Mouse (Mus musculus): ENCODE data around the gene C1ql4. TPM values are rescaled to one million over a fixed set of nuclear protein-coding genes. Genes with fewer than 3 reads are reported as not detected.

C1ql4 gene
- polyA plus RNA-seq, 1 experiment = 0.08 TPM

GRCm38 (mm10) chr15:99088292-99088691 lies 675 bp upstream of the C1ql4 start:
- TF ChIP-seq POLR2A (IDR thresholded peaks at IDR 0.05; ENCODE audit: control insufficient read depth, extremely low read depth, insufficient read depth, low read length, poor library complexity) (no peak), CTCF (IDR thresholded peaks at IDR 0.05; ENCODE audit: borderline replicate concordance, control insufficient read depth, extremely low read depth, insufficient read depth, low read length, poor library complexity) (peak; percentile 91)
- Histone ChIP-seq H3K4me1 (replicated peaks; ENCODE audit: control insufficient read depth, insufficient read depth, low read length) (no peaks in the 10 kb centered on the region), H3K27me3 (ENCODE audit: control insufficient read depth, insufficient read depth, low read length) (peaks cover 14% of the 10 kb centered on the region; the same call in 1 of the 2 replicates), H3K4me3 (ENCODE audit: control insufficient read depth, insufficient read depth, low read length) (no peak overlapping the region), H3K27ac (ENCODE audit: control insufficient read depth, insufficient read depth, low read length) (no peak overlapping the region), H3K36me3 (ENCODE audit: control insufficient read depth, insufficient read depth, low read length) (no peaks in the 10 kb centered on the region)
- DNase-seq = peak; percentile 81
- under 1% methylated on average over 27 of the region's 27 CpGs for WGBS

GRCm38 (mm10) chr15:99085997-99086396 lies 1.6 kb downstream of the C1ql4 start:
- H3K4me3 ChIP-seq (ENCODE audit: control insufficient read depth, insufficient read depth, low read length) = no peak overlapping the region
- no peak for TF ChIP-seq POLR2A (IDR thresholded peaks at IDR 0.05; ENCODE audit: control insufficient read depth, extremely low read depth, insufficient read depth, low read length, poor library complexity)
- no peak for TF ChIP-seq CTCF (IDR thresholded peaks at IDR 0.05; ENCODE audit: borderline replicate concordance, control insufficient read depth, extremely low read depth, insufficient read depth, low read length, poor library complexity)
- 95% methylated on average over 4 of the region's 4 CpGs for WGBS
- peaks cover 8% of the 10 kb centered on the region; the same call in 1 of the 2 replicates for H3K27me3 ChIP-seq (ENCODE audit: control insufficient read depth, insufficient read depth, low read length)
- no peak overlapping the region for H3K27ac ChIP-seq (ENCODE audit: control insufficient read depth, insufficient read depth, low read length)
- DNase-seq = no peak
- peaks cover 9% of the 10 kb centered on the region; the same call in 1 of the 2 replicates for H3K36me3 ChIP-seq (ENCODE audit: control insufficient read depth, insufficient read depth, low read length)
- no peaks in the 10 kb centered on the region for H3K4me1 ChIP-seq (replicated peaks; ENCODE audit: control insufficient read depth, insufficient read depth, low read length)

DNA sequence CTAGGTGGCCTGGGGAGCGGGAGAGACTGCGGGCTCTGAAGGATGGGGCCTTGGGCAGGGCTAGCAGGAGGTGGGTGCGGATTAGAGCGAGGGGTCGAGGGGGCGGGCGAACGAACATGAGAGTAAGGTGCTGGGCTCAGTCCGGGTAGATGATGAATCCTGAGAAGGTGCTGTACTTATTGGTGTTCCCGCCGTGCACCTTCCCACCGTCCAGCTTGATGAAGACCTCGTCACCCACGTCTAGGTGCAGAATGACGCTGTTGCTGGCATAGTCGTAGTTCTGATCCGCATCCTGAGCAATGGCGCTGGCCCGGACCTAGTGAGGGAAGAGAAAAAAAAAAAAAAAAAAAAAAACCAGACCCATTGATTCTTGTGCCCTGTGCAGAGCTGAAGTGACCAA lies 3.0 kb downstream of the C1ql4 start:
- H3K27ac ChIP-seq (ENCODE audit: control insufficient read depth, insufficient read depth, low read length) = no peak overlapping the region
- DNase-seq = no peak
- WGBS = 57% methylated on average over 19 of the region's 19 CpGs
- peaks cover 9% of the 10 kb centered on the region; the same call in 1 of the 2 replicates for H3K36me3 ChIP-seq (ENCODE audit: control insufficient read depth, insufficient read depth, low read length)
- H3K27me3 ChIP-seq (ENCODE audit: control insufficient read depth, insufficient read depth, low read length) = peaks cover 8% of the 10 kb centered on the region; the same call in 1 of the 2 replicates
- no peak for TF ChIP-seq POLR2A (IDR thresholded peaks at IDR 0.05; ENCODE audit: control insufficient read depth, extremely low read depth, insufficient read depth, low read length, poor library complexity)
- no peak for TF ChIP-seq CTCF (IDR thresholded peaks at IDR 0.05; ENCODE audit: borderline replicate concordance, control insufficient read depth, extremely low read depth, insufficient read depth, low read length, poor library complexity)
- H3K4me3 ChIP-seq (ENCODE audit: control insufficient read depth, insufficient read depth, low read length) = no peak overlapping the region
- H3K4me1 ChIP-seq (replicated peaks; ENCODE audit: control insufficient read depth, insufficient read depth, low read length) = no peaks in the 10 kb centered on the region

- TF ChIP-seq CTCF (IDR thresholded peaks at IDR 0.05; ENCODE audit: borderline replicate concordance, control insufficient read depth, extremely low read depth, insufficient read depth, low read length, poor library complexity) = no peak
- TF ChIP-seq POLR2A (IDR thresholded peaks at IDR 0.05; ENCODE audit: control insufficient read depth, extremely low read depth, insufficient read depth, low read length, poor library complexity) = no peak
- H3K27ac ChIP-seq (ENCODE audit: control insufficient read depth, insufficient read depth, low read length) = no peak overlapping the region
- no peak for DNase-seq
- peaks cover 9% of the 10 kb centered on the region; the same call in 1 of the 2 replicates for H3K36me3 ChIP-seq (ENCODE audit: control insufficient read depth, insufficient read depth, low read length)
- 24% methylated on average over 11 of the region's 11 CpGs for WGBS
- H3K4me3 ChIP-seq (ENCODE audit: control insufficient read depth, insufficient read depth, low read length) = no peak overlapping the region
- no peaks in the 10 kb centered on the region for H3K4me1 ChIP-seq (replicated peaks; ENCODE audit: control insufficient read depth, insufficient read depth, low read length)
- H3K27me3 ChIP-seq (ENCODE audit: control insufficient read depth, insufficient read depth, low read length) = peaks cover 8% of the 10 kb centered on the region; the same call in 1 of the 2 replicates
Measured at GRCm38 (mm10) chr15:99083867-99084557, 3.6 kb downstream of the C1ql4 start.

DNA sequence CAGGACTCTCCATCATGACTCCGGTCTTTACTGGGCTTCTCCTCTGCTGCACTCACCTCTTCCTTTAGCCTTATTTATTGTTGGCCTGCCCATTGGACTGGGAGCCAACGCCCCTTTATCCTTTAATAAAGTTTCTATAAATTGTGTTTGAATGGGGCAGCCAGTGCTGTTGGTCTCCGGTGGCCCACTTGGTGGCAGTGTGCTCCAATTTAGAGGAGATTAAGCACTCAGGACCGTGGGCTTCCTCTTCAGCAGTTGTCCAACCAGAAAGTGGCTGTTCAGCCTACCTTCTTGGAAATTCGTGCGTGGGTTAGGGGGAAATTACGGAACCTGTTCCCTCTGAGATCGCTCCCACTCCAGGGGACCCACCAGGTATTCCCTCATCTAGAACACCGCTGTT lies 4.4 kb downstream of the C1ql4 start:
- TF ChIP-seq POLR2A (IDR thresholded peaks at IDR 0.05; ENCODE audit: control insufficient read depth, extremely low read depth, insufficient read depth, low read length, poor library complexity) = no peak
- peak; percentile 23; the same call in 1 of the 2 replicates for TF ChIP-seq CTCF (IDR thresholded peaks at IDR 0.05; ENCODE audit: borderline replicate concordance, control insufficient read depth, extremely low read depth, insufficient read depth, low read length, poor library complexity)
- Histone ChIP-seq H3K27me3 (ENCODE audit: control insufficient read depth, insufficient read depth, low read length) (peaks cover 8% of the 10 kb centered on the region; the same call in 1 of the 2 replicates), H3K27ac (ENCODE audit: control insufficient read depth, insufficient read depth, low read length) (no peak overlapping the region), H3K4me3 (ENCODE audit: control insufficient read depth, insufficient read depth, low read length) (no peak overlapping the region), H3K4me1 (replicated peaks; ENCODE audit: control insufficient read depth, insufficient read depth, low read length) (no peaks in the 10 kb centered on the region), H3K36me3 (ENCODE audit: control insufficient read depth, insufficient read depth, low read length) (peaks cover 9% of the 10 kb centered on the region; the same call in 1 of the 2 replicates)
- peak; percentile 35 for DNase-seq
- 71% methylated on average over 9 of the region's 9 CpGs for WGBS

GRCm38 (mm10) chr15:99082840-99083239 lies 4.8 kb downstream of the C1ql4 start:
- WGBS = 96% methylated on average over 16 of the region's 16 CpGs
- Histone ChIP-seq H3K27ac (ENCODE audit: control insufficient read depth, insufficient read depth, low read length) (no peak overlapping the region), H3K27me3 (ENCODE audit: control insufficient read depth, insufficient read depth, low read length) (peaks cover 5% of the 10 kb centered on the region; the same call in 1 of the 2 replicates), H3K4me3 (ENCODE audit: control insufficient read depth, insufficient read depth, low read length) (no peak overlapping the region), H3K4me1 (replicated peaks; ENCODE audit: control insufficient read depth, insufficient read depth, low read length) (no peaks in the 10 kb centered on the region), H3K36me3 (ENCODE audit: control insufficient read depth, insufficient read depth, low read length) (peaks cover 9% of the 10 kb centered on the region; the same call in 1 of the 2 replicates)
- no peak for TF ChIP-seq CTCF (IDR thresholded peaks at IDR 0.05; ENCODE audit: borderline replicate concordance, control insufficient read depth, extremely low read depth, insufficient read depth, low read length, poor library complexity)
- no peak for TF ChIP-seq POLR2A (IDR thresholded peaks at IDR 0.05; ENCODE audit: control insufficient read depth, extremely low read depth, insufficient read depth, low read length, poor library complexity)
- DNase-seq = no peak

Measured in thymus, adult 2 months (tissue).